Mouse (Mus musculus) heart, embryonic 13.5 days (tissue): ENCODE measurements around the gene Mrm2. TPM values are rescaled to one million over a fixed set of nuclear protein-coding genes. Genes with fewer than 3 reads are reported as not detected.

Experiments
- ATAC-seq: fragments of 200-750 bp; cut with Nextera tagmentation; 2 replicates; pipeline ENCODE4 v1.8.0; 2017; ENCODE audit warnings: moderate TSS enrichment; ENCODE audit not compliant: insufficient number of reproducible peaks, low FRiP score, low TSS enrichment; ENCODE audit errors: extremely low read depth
- H3K27ac ChIP-seq: fragments of 300-500 bp; sonication (generic); replicated peaks from 2 replicates; pipeline ENCODE4 v1.5.1; 2015; ENCODE audit warnings: moderate library complexity, mild to moderate bottlenecking, inconsistent platforms
- H3K27me3 ChIP-seq: fragments of 300-500 bp; sonication (generic); replicated peaks from 2 replicates; pipeline ENCODE4 v1.6.1; 2015; ENCODE audit warnings: mild to moderate bottlenecking, inconsistent platforms
- H3K36me3 ChIP-seq: fragments of 300-500 bp; sonication (generic); 2 replicates; pipeline ENCODE4 v1.6.1; 2015; ENCODE audit warnings: mild to moderate bottlenecking, inconsistent platforms
- H3K4me1 ChIP-seq: fragments of 300-500 bp; sonication (generic); 2 replicates; pipeline ENCODE4 v1.6.1; 2015; ENCODE audit warnings: inconsistent platforms
- H3K4me2 ChIP-seq: fragments of 300-500 bp; sonication (generic); 2 replicates; pipeline ENCODE4 v1.6.1; 2015; ENCODE audit warnings: inconsistent platforms, mild to moderate bottlenecking, moderate library complexity
- H3K4me3 ChIP-seq: fragments of 300-500 bp; sonication (generic); 2 replicates; pipeline ENCODE4 v1.5.1; 2015; ENCODE audit warnings: moderate library complexity, mild to moderate bottlenecking, inconsistent platforms
- H3K9ac ChIP-seq: fragments of 300-500 bp; sonication (generic); 2 replicates; pipeline ENCODE4 v1.6.1; 2015; ENCODE audit warnings: inconsistent platforms, mild to moderate bottlenecking, moderate library complexity
- H3K9me3 ChIP-seq: fragments of 300-500 bp; sonication (generic); 2 replicates; pipeline ENCODE4 v1.6.1; 2016; ENCODE audit warnings: inconsistent platforms
- WGBS: fragments of 180-500 bp; shearing (Covaris S2); methylation state at CpG from one replicate; pipeline ENCODE4 v1.1.7; 2015; ENCODE audit warnings: mixed read lengths; 5-methylcytosine and 5-hydroxymethylcytosine counted together
- polyA plus RNA-seq: library from polyadenylated mRNA; unstranded; fragments of >200 nt; fragmentation: Nextera tagmentation; extraction: Ambion mirVana; gene quantifications from 2 replicates; pipeline ENCODE4 v1.2.1, GENCODE M21; 2015

Mrm2 gene
- polyA plus RNA-seq, 1 experiment from 2014 or later, result 15.1 TPM

GRCm38 (mm10) chr5:140298291-140298690, 33.4 kb downstream of the Mrm2 start:
- Histone ChIP-seq H3K9ac (no peak overlapping the region), H3K4me2 (no peak overlapping the region), H3K27me3 (no peaks in the 10 kb centered on the region), H3K9me3 (no peaks in the 10 kb centered on the region), H3K27ac (no peak overlapping the region), H3K36me3 (peaks cover 86% of the 10 kb centered on the region), H3K4me3 (no peak overlapping the region), H3K4me1 (no peaks in the 10 kb centered on the region)
- ATAC-seq, result no peak
- WGBS, result 92% methylated on average over 4 of the region's 4 CpGs

- H3K4me3 ChIP-seq, result no peak overlapping the region
- H3K27me3 ChIP-seq, result no peaks in the 10 kb centered on the region
- peaks cover 7% of the 10 kb centered on the region; the same call in 1 of the 2 replicates for H3K4me1 ChIP-seq
- ATAC-seq, result no peak
- no peak overlapping the region for H3K4me2 ChIP-seq
- WGBS, result 73% methylated on average over 1 of the region's 1 CpGs
- H3K9ac ChIP-seq, result no peak overlapping the region
- H3K9me3 ChIP-seq, result no peaks in the 10 kb centered on the region
- H3K27ac ChIP-seq, result no peak overlapping the region
- peaks cover 61% of the 10 kb centered on the region for H3K36me3 ChIP-seq
Measured at GRCm38 (mm10) chr5:140292152-140292551, 39.5 kb downstream of the Mrm2 start.

- ATAC-seq, result no peak
- Histone ChIP-seq H3K27ac (no peak overlapping the region), H3K4me2 (no peak overlapping the region), H3K4me1 (peaks cover 7% of the 10 kb centered on the region; the same call in 1 of the 2 replicates), H3K4me3 (no peak overlapping the region), H3K36me3 (peaks cover 46% of the 10 kb centered on the region), H3K9me3 (no peaks in the 10 kb centered on the region), H3K9ac (no peak overlapping the region), H3K27me3 (no peaks in the 10 kb centered on the region)
- 90% methylated on average over 2 of the region's 2 CpGs for WGBS
Measured at GRCm38 (mm10) chr5:140289161-140289560, 42.5 kb downstream of the Mrm2 start.

- Histone ChIP-seq H3K4me1 (peaks cover 7% of the 10 kb centered on the region; the same call in 1 of the 2 replicates), H3K36me3 (peaks cover 49% of the 10 kb centered on the region), H3K9ac (no peak overlapping the region), H3K27me3 (no peaks in the 10 kb centered on the region), H3K4me3 (no peak overlapping the region), H3K27ac (no peak overlapping the region), H3K9me3 (no peaks in the 10 kb centered on the region), H3K4me2 (no peak overlapping the region)
- WGBS, result 89% methylated on average over 3 of the region's 3 CpGs
- ATAC-seq, result no peak
Measured at GRCm38 (mm10) chr5:140288287-140288686, 43.4 kb downstream of the Mrm2 start.

- Histone ChIP-seq H3K9ac (no peak overlapping the region), H3K27ac (no peak overlapping the region), H3K9me3 (no peaks in the 10 kb centered on the region), H3K4me2 (no peak overlapping the region), H3K27me3 (no peaks in the 10 kb centered on the region), H3K4me3 (no peak overlapping the region), H3K36me3 (peaks cover 49% of the 10 kb centered on the region), H3K4me1 (no peaks in the 10 kb centered on the region)
- 83% methylated on average over 2 of the region's 2 CpGs for WGBS
- no peak for ATAC-seq
Measured at GRCm38 (mm10) chr5:140284761-140285160, 46.9 kb downstream of the Mrm2 start.

DNA sequence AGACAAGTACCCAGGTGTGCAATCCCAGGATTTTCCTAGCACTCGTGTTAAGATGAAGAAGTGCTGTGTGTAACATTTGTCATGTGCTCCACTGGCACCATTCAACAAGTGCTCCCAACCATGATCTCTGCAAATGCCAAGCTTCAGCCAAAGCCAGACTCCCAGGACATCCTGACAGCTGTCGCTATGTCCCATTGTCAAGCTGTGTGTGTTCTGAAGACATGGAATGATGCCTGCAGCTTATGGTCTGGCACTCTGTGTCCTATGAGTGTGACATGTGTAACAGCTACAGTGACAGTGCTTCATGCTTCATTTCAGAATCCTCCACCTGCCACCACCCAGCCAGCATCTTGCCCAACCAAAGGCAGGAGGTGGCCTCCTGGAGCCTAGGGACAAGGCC, 47.7 kb downstream of the Mrm2 start:
- no peak overlapping the region for H3K4me3 ChIP-seq
- no peaks in the 10 kb centered on the region for H3K27me3 ChIP-seq
- no peak for ATAC-seq
- H3K4me2 ChIP-seq, result no peak overlapping the region
- no peaks in the 10 kb centered on the region for H3K9me3 ChIP-seq
- no peak overlapping the region for H3K9ac ChIP-seq
- 92% methylated on average over 2 of the region's 2 CpGs for WGBS
- H3K4me1 ChIP-seq, result no peaks in the 10 kb centered on the region
- H3K36me3 ChIP-seq, result peaks cover 47% of the 10 kb centered on the region
- H3K27ac ChIP-seq, result no peak overlapping the region

GRCm38 (mm10) chr5:140282900-140283299, 48.8 kb downstream of the Mrm2 start:
- Histone ChIP-seq H3K9ac (no peak overlapping the region), H3K4me3 (no peak overlapping the region), H3K4me2 (no peak overlapping the region), H3K27me3 (no peaks in the 10 kb centered on the region), H3K4me1 (no peaks in the 10 kb centered on the region), H3K36me3 (peaks cover 46% of the 10 kb centered on the region), H3K9me3 (no peaks in the 10 kb centered on the region), H3K27ac (no peak overlapping the region)
- 95% methylated on average over 3 of the region's 3 CpGs for WGBS
- ATAC-seq, result no peak

DNA sequence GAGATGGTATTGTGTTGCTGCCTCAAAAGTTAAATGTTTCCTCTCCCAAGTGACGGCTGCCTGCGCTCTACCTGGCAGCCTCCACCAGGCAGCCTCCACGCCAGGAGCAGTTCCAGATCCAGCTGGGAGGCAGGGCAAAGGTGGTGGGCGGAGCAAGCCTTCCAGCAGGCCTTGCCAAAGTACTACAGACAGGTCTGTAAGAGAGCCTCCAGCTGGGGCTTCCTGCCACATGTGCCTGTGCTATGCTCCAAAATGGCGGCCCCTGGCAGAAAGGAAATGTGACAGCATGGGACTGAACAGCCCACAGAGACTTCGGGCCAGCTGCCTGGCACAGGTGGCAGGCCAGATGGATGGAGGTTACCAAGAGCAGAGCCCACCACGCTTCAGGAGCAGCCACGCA, 49.3 kb downstream of the Mrm2 start:
- ATAC-seq, result no peak
- 82% methylated on average over 8 of the region's 8 CpGs for WGBS
- Histone ChIP-seq H3K4me2 (no peak overlapping the region), H3K27ac (no peak overlapping the region), H3K27me3 (no peaks in the 10 kb centered on the region), H3K4me3 (no peak overlapping the region), H3K9me3 (no peaks in the 10 kb centered on the region), H3K36me3 (peaks cover 45% of the 10 kb centered on the region), H3K9ac (no peak overlapping the region), H3K4me1 (no peaks in the 10 kb centered on the region)

DNA sequence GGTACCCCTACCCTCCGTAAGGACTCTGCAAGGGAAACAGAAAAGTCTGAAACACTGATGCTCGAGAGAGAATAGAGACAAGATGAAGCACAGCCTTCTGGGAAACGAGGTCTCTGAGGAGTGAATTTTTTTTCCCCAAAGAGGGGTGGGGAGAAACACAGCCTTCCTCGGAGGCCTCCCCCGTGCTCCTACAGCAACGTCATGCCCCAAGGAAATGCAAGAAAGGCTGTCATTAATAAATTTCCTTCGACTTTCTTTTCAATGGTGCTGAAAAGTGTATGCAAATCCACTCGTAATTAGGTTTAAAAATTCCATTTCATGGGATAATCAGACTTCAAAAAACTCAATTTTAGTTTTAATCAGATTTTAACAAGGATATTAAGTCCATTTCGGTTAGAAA, 51.5 kb downstream of the Mrm2 start:
- H3K27ac ChIP-seq, result no peak overlapping the region
- no peaks in the 10 kb centered on the region for H3K27me3 ChIP-seq
- H3K4me1 ChIP-seq, result no peaks in the 10 kb centered on the region
- H3K36me3 ChIP-seq, result peaks cover 53% of the 10 kb centered on the region
- no peak overlapping the region for H3K4me2 ChIP-seq
- H3K9ac ChIP-seq, result no peak overlapping the region
- ATAC-seq, result no peak
- no peaks in the 10 kb centered on the region for H3K9me3 ChIP-seq
- 81% methylated on average over 9 of the region's 9 CpGs for WGBS
- H3K4me3 ChIP-seq, result no peak overlapping the region

Other genes with a start within 250 kb of the Mrm2 start
- gene Mad1l1, start 10.3 kb downstream of the Mrm2 start, polyA plus RNA-seq, result 25.2 and 26.1 TPM in 2 replicates
- 28.2 and 31.3 TPM in 2 replicates for gene Nudt1, start 10.2 kb downstream of the Mrm2 start, polyA plus RNA-seq
- gene Snx8, start 57.4 kb upstream of the Mrm2 start, polyA plus RNA-seq, result 15.0 and 16.1 TPM in 2 replicates
- gene Eif3b, start 87.4 kb upstream of the Mrm2 start, polyA plus RNA-seq, result 80.5 and 82.6 TPM in 2 replicates
- 0.07 and 0.08 TPM in 2 replicates for gene Gm4869, start 113.7 kb upstream of the Mrm2 start, polyA plus RNA-seq
- gene Chst12, start 173.7 kb upstream of the Mrm2 start, polyA plus RNA-seq, result 16.2 and 17.5 TPM in 2 replicates
- not detected in 2 replicates for gene Grifin, start 233.2 kb upstream of the Mrm2 start, polyA plus RNA-seq